Mouse (Mus musculus) testis, adult 2 months (tissue): ENCODE data around the gene Ccdc114.

Source experiments
- CTCF ChIP-seq: fragments of 200-500 bp; IDR thresholded peaks from 2 replicates; pipeline ENCODE4 v1.5.1; 2012; ENCODE audit warnings: low read depth, mild to moderate bottlenecking, inconsistent platforms, low read length, moderate library complexity; ENCODE audit not compliant: control insufficient read depth, insufficient read depth, insufficient replicate concordance
- POLR2A ChIP-seq: fragments of 200-500 bp; IDR thresholded peaks from 2 replicates; pipeline ENCODE4 v1.6.1; 2012; ENCODE audit warnings: low read depth, mild to moderate bottlenecking, inconsistent platforms, low read length, moderate library complexity; ENCODE audit not compliant: control insufficient read depth

GRCm38 (mm10) chr7:45941986-45942385, 18.1 kb downstream of the Ccdc114 start:
- TF ChIP-seq CTCF (no peak), POLR2A (no peak)
